Comparison of ENCODE assay signal across 35 mouse cellular contexts in genomic region chr10:128263393-128264310, GRCm38 (mm10). TPM values are rescaled to one million over a fixed set of nuclear protein-coding genes. Genes with fewer than 3 reads are reported as not detected.
DNase-seq lines count a peak whose midpoint lies in the region; ATAC-seq and TF ChIP-seq lines count a peak whose summit lies in the region.
"Had no signal": no experiment of that assay in that cellular context is flagged by ENCODE, and none has a peak within 500 bp of the region (broad histone marks: within the 10 kb centered on the region; RNA-seq: fewer than 3 reads in every experiment).

No protein-coding gene starts in this region.

- ATAC-seq in CD4-positive, CD25-positive, alpha-beta regulatory T cell, adult 4 months: no peak
- ATAC-seq: activated CD4-positive, CD25-positive, alpha-beta regulatory T cell, adult 4 months; forebrain, embryonic 16.5 days; midbrain, embryonic 13.5 days had no signal

- H3K4me1 ChIP-seq in spleen, adult 2 months (ENCODE audit: control insufficient read depth, insufficient read depth, insufficient read length): peaks cover 21% of the 10 kb centered on the region
- H3K4me1 ChIP-seq in E14TG2a.4 (replicated peaks; ENCODE audit: low read depth, low read length): peaks cover 38% of the 10 kb centered on the region
- H3K4me1 ChIP-seq: embryonic facial prominence, embryonic 12.5 days; kidney, embryonic 15.5 days; midbrain, embryonic 13.5 days had no signal

- no peak; the same call in 1 of the 2 replicates for TF ChIP-seq POLR2A in spleen, adult 2 months (IDR thresholded peaks at IDR 0.05; ENCODE audit: low read depth, low read length)

- peak in 1 of 2 experiments; percentile 36 for DNase-seq in spleen, adult 2 months (ENCODE audit: low read depth in 1 of 2, low spot score in 2 of 2)
- DNase-seq in spleen, adult 12 weeks (ENCODE audit: low spot score): no peak
- peak; percentile 33 for DNase-seq in brain, adult 2 months (ENCODE audit: low read depth, low spot score)
- peak; percentile 71 for DNase-seq in splenic B cell, adult 2 months (ENCODE audit: low read depth, low spot score)
- DNase-seq in thymus, postnatal 14 days: no peak
- DNase-seq: adrenal gland, adult 2 months; adrenal gland, postnatal 36 days; cerebellum, adult 11 months; cerebellum, adult 9-10 months; cerebellum, postnatal 36 days; embryo, embryonic 11 days; gastrocnemius, postnatal 25 days; heart, adult 18-20 months; heart, postnatal 4 days; kidney, adult 11 months; kidney, postnatal 25 days; liver; lung, adult 2 months; lung, postnatal 10 days; retina, postnatal 1 day had no signal

- H3K36me3 ChIP-seq in spleen, adult 2 months (ENCODE audit: control insufficient read depth, insufficient read depth, low read length): no peaks in the 10 kb centered on the region
- H3K36me3 ChIP-seq in E14TG2a.4 (ENCODE audit: insufficient read depth, low read length): no peaks in the 10 kb centered on the region
- no peaks in the 10 kb centered on the region for H3K36me3 ChIP-seq in splenic B cell, adult 2 months (ENCODE audit: control insufficient read depth, insufficient read depth, low read length, poor library complexity, severe bottlenecking)
- H3K36me3 ChIP-seq: embryonic facial prominence, embryonic 12.5 days; kidney, embryonic 15.5 days; midbrain, embryonic 13.5 days had no signal

- no peaks in the 10 kb centered on the region for H3K9me3 ChIP-seq in E14TG2a.4 (ENCODE audit: low read length)
- H3K9me3 ChIP-seq: embryonic facial prominence, embryonic 12.5 days; kidney, embryonic 15.5 days; midbrain, embryonic 13.5 days had no signal

- no peak for TF ChIP-seq CTCF in spleen, adult 2 months (IDR thresholded peaks at IDR 0.05; ENCODE audit: extremely low read depth, insufficient read depth, insufficient read length, insufficient replicate concordance)
- TF ChIP-seq CTCF in E14TG2a.4 (conservative IDR thresholded peaks at IDR 0.05; ENCODE audit: low read length): no peak

- WGBS in spleen, adult 2 months: 30% methylated on average over 6 of the region's 6 CpGs

- no peaks in the 10 kb centered on the region for H3K27me3 ChIP-seq in spleen, adult 2 months (ENCODE audit: control insufficient read depth, insufficient read depth, low read length)
- no peaks in the 10 kb centered on the region for H3K27me3 ChIP-seq in E14TG2a.4 (ENCODE audit: insufficient read depth, low read length)
- H3K27me3 ChIP-seq in splenic B cell, adult 2 months (ENCODE audit: control insufficient read depth, insufficient read depth, low read length, poor library complexity, severe bottlenecking): no peaks in the 10 kb centered on the region
- H3K27me3 ChIP-seq: embryonic facial prominence, embryonic 12.5 days; kidney, embryonic 15.5 days had no signal

- H3K4me3 ChIP-seq in spleen, adult 2 months (ENCODE audit: extremely low read depth, insufficient read depth, insufficient read length): no peak overlapping the region
- H3K4me3 ChIP-seq in E14TG2a.4 (replicated peaks; ENCODE audit: low read length): peak overlapping the region; percentile 61
- H3K4me3 ChIP-seq: embryonic facial prominence, embryonic 12.5 days; kidney, embryonic 15.5 days; midbrain, embryonic 13.5 days had no signal

- H3K27ac ChIP-seq in spleen, adult 2 months (ENCODE audit: insufficient read depth, low read length): peak overlapping the region; percentile 85
- H3K27ac ChIP-seq: embryonic facial prominence, embryonic 12.5 days; hindbrain, embryonic 14.5 days; kidney, embryonic 15.5 days; liver, embryonic 14.5 days; macrophage; midbrain, embryonic 13.5 days had no signal

RNA-seq across cellular contexts. Expression of gene Apof, which starts 4.8 kb away (rescaled TPM):
- polyA plus RNA-seq in spleen, adult 2 months (2012; rRNA removed): 1.0 and 1.4 TPM in 2 replicates
- polyA plus RNA-seq in CD4-positive, CD25-positive, alpha-beta regulatory T cell, adult 4 months (2017; shearing (Covaris generic)): not detected
- polyA plus RNA-seq: activated CD4-positive, CD25-positive, alpha-beta regulatory T cell, adult 4 months; C2C12; embryonic facial prominence, embryonic 12.5 days; forebrain, embryonic 16.5 days; hindbrain, embryonic 14.5 days; limb, embryonic 11.5 days; midbrain, embryonic 13.5 days; neural tube, embryonic 14.5 days; thymus, postnatal 0 days had no signal

RNA-seq across cellular contexts. Expression of gene Stat2, which starts 6.7 kb away (rescaled TPM):
- 34.6 and 42.1 TPM in 2 replicates for polyA plus RNA-seq in spleen, adult 2 months (2012; rRNA removed)
- polyA plus RNA-seq in CD4-positive, CD25-positive, alpha-beta regulatory T cell, adult 4 months (2017; shearing (Covaris generic)): 10 to 100 TPM; 58.1 to 92.7 TPM

RNA-seq across cellular contexts. Expression of gene Apon, which starts 9.8 kb away (rescaled TPM):
- polyA plus RNA-seq in spleen, adult 2 months (2012; rRNA removed): 0.06 and 0.20 TPM in 2 replicates
- polyA plus RNA-seq in CD4-positive, CD25-positive, alpha-beta regulatory T cell, adult 4 months (2017; shearing (Covaris generic)): not detected
- polyA plus RNA-seq: activated CD4-positive, CD25-positive, alpha-beta regulatory T cell, adult 4 months; forebrain, embryonic 16.5 days; heart, embryonic 16.5 days; macrophage; neural tube, embryonic 14.5 days had no signal

RNA-seq across cellular contexts. Expression of gene Timeless, which starts 31.8 kb away (rescaled TPM):
- 4.8 and 6.7 TPM in 2 replicates for polyA plus RNA-seq in spleen, adult 2 months (2012; rRNA removed)
- 10 to 100 TPM; 28.0 to 42.5 TPM for polyA plus RNA-seq in CD4-positive, CD25-positive, alpha-beta regulatory T cell, adult 4 months (2017; shearing (Covaris generic))

RNA-seq across cellular contexts. Expression of gene Il23a, which starts 34.9 kb away (rescaled TPM):
- not detected in 2 replicates for polyA plus RNA-seq in spleen, adult 2 months (2012; rRNA removed)
- not detected for polyA plus RNA-seq in CD4-positive, CD25-positive, alpha-beta regulatory T cell, adult 4 months (2017; shearing (Covaris generic))
- polyA plus RNA-seq: activated CD4-positive, CD25-positive, alpha-beta regulatory T cell, adult 4 months; adrenal gland, adult 2 months; C2C12; embryonic facial prominence, embryonic 12.5 days; limb, embryonic 11.5 days had no signal

Comparison
In these comparisons a context has a peak if more than half of its experiments do, and no peak if none do; other contexts are left out.
1. DNase-seq: peak in brain, adult 2 months (single experiment) and splenic B cell, adult 2 months (single experiment); none in spleen, adult 12 weeks (single experiment) and thymus, postnatal 14 days (single experiment).